Mouse (Mus musculus): Measurements from ENCODE around the gene Zup1.
"Not testable (repeated sequence)": the region's sequence is repeated elsewhere in the genome, so short reads cannot be mapped to it uniquely, and the experiment has no call there.

The Zup1 gene

GRCm38 (mm10) chr10:33950803-33951583, at the start of gene Zup1:
Zup1 (minus strand) TSS chr10:33951269.
- in situ Hi-C loops (cut with MseI, MboI) = no loop called here

DNA sequence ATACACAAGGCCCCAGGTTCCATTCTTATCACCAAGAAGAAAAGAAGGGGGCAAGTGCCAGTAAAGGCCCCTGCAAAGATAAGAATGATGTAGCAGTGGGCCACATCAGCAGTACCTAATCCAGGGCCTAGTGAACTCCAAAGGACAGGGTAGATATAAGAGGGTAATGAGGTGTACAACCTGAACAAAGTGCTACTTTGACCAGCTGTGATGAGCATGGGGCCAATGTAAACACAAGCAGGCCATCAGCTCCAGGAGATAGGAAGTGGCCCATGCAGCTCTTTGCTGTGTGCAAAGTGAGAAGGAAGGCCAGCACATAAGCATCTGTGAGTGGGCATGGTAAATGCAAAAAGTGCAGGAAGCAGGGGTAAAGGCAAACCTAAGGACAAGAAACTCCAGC, 47.3 kb upstream of the Zup1 start:
- in situ Hi-C loops (cut with MseI, MboI) = no loop called here

DNA sequence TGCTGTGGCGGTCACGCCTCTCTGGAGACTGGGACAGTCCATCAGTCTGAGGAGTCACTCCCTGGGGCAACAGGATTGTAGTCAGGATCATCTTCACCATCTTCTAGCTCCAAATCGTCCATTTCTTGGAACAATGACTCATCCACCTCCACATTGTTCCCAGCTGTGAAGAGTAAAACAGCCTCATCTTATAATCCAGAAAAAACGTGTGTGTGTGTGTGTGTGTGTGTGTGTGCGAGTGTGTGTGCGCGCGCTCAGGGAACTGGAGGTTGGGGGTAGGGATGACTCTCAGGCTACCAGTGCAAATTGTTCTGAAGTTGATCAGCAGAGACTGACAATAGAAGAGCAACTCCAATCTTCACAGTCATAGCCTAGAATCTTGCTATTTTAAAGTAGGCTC, 45.6 kb upstream of the Zup1 start:
- in situ Hi-C loops (cut with MseI, MboI) = not testable (repeated sequence)

DNA sequence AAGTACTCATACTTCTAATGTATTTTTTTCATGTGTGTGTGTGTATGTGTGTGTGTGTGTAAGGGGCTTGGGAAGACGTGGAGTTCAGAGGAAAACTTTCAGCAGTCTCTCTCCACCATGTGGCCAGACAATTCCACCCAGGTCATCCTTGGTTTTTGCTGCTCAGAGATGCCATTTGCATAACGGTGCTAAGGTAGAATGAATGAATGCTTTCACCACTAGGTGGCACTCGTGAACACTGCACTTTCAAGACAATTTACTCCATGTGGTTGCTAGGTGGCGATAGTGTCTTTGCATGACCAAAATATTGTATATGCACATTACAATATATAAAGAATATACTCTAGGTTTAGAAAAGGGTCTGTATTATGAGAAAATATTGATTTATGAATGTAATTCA, 35.7 kb upstream of the Zup1 start:
- in situ Hi-C loops (cut with MseI, MboI) = no loop called here

GRCm38 (mm10) chr10:33974781-33975494, 23.9 kb upstream of the Zup1 start:
- in situ Hi-C loops (cut with MseI, MboI) = no loop called here

DNA sequence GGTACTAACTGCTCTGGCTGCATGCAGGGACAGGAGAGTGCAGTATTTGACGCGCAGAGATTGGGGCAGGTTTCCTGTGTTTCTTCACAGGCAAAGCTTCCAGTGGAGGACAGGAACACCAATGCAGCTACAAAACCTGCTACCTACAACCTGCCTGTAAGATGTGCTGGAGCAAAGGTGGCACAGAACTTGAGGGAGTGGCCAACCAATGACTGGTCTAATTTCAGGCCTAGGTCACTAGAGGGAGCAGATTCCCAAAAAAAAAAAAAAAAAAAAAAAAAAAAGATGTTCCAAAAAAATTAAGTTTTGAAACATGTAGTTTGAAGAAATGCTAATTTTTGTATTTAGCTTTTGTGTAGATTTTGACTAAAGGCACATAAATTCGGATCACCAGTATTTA, 1.4 kb upstream of the Zup1 start:
- in situ Hi-C loops (cut with MseI, MboI) = no loop called here

GRCm38 (mm10) chr10:33946336-33946735, 4.7 kb downstream of the Zup1 start:
- in situ Hi-C loops (cut with MseI, MboI) = no loop called here

DNA sequence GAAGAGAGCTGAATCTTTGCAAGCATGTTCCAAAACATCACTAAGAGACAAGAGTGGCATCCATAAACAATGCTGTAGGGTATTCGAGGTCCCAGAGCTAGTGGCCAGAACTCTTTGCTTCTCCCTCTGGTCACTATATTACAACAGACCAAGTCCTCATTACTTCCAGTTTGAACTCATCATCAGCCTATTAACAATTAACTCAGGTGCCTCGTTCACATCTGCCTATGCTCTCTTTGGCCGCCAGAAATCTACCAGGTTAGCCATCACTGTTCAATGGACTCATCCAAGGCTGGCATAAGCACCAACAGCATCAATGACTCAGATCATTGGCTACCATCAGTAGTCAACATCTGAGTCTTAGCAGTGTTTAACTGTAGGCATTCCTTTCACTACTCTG, 5.7 kb downstream of the Zup1 start:
- in situ Hi-C loops (cut with MseI, MboI) = no loop called here

GRCm38 (mm10) chr10:33940702-33941101, 10.4 kb downstream of the Zup1 start:
- in situ Hi-C loops (cut with MseI, MboI) = no loop called here

DNA sequence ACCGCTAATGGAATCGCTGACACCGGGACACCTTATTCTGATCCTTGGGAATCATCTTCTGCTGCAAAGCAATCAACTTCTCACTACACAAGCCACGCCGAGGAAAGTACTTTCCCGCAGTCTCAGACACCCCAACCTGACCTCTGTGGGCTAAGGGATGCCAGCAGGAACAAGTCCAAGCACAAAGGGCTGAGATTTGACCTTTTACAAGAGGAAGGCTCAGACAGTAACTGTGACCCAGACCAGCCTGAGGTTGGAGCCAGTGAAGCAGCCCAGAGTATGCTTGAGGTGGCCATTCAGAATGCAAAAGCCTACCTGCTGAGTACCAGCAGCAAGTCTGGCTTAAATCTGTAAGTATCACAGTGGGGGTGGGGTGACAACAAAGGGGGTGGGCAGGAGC, 45.6 kb downstream of the Zup1 start:
- in situ Hi-C loops (cut with MseI, MboI) = no loop called here

DNA sequence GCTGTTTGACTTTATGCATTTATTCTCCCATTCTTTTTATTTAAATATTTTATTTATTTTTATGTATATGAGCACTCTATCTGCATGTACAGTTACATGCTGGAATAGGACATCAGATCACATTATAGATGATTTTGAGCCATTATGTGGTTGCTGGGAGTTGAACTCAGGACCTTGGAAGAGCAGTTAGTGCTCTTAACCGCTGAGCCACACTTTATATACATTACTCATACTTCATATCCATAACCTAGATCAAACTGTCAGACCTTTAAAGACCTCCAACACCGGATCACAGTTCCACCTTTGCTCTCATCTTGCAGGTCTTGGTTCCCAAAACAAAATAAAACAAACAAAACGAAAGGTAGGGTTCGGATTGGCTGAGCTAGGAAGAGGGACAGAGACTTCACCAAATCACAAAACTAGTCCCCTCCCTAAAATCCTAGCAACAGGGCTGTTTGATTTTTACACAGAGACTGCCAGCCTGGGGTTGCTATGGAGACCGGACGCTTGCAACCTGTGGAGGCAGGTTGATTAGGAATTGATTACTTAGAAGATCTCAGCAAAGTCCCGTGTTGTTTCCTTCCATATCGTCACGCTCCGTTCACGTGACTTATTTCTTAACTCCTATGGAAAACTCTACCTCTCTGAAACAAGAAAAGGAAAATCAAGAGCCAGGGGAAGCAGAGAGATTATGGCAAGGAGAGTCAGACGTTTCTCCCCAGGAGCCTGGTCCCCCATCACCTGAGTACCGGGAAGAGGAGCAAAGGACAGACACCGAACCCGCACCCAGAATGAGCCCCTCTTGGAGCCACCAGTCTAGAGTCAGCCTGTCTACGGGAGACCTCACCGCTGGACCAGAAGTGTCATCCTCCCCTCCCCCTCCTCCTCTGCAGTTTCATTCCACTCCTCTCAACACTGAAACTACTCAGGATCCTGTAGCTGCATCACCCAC, 46.3 kb downstream of the Zup1 start, which contains the start of gene Rsph4a:
Gene Rsph4a, plus strand, starts transcription at position 582 of the 952 bp plus-strand sequence.
- in situ Hi-C loops (cut with MseI, MboI) = no loop called here

GRCm38 (mm10) chr10:33901520-33901919, 49.5 kb downstream of the Zup1 start:
- in situ Hi-C loops (cut with MseI, MboI) = not testable (repeated sequence)

GRCm38 (mm10) chr10:33882411-33882810, 68.7 kb downstream of the Zup1 start:
- in situ Hi-C loops (cut with MseI, MboI) = not testable (repeated sequence)

DNA sequence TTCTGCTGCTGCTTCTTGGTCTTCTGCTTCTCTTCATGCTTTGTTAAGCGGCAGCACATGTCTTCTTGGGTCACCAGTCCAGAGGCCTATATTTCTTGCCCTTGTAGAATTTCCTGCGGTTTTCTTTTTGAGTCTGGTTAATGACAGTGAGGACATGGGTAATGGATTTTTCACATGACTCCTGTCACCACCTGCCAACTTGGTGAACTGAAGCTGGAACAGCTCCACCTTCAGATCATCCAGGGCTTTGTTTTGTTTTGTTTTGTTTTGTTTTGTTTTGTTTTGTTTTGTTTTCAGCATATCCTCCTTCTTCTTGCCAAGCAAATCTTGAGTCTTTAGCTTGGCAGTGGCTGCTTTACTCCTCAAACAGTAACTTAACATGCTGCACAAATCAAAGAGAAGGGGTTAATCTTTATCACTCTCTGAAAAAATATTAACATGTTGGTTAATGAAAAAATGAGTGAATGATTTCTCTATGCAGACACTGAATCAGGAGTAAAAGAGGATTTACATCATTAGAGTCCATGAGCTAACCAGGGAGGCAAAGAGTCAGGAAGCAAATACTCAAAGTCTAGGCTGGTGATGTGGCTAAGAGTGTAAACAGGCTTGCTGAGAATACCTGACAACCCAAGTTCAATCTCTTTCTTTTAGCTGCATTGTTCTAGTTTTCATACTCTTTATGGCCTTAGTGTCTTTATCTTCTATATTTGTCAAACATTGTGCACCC, 78.2 kb downstream of the Zup1 start:
- in situ Hi-C loops (cut with MseI, MboI) = loop anchor here (5.0 kb wide), 1 partner anchor 346 kb away; no protein-coding TSS in a partner anchor

DNA sequence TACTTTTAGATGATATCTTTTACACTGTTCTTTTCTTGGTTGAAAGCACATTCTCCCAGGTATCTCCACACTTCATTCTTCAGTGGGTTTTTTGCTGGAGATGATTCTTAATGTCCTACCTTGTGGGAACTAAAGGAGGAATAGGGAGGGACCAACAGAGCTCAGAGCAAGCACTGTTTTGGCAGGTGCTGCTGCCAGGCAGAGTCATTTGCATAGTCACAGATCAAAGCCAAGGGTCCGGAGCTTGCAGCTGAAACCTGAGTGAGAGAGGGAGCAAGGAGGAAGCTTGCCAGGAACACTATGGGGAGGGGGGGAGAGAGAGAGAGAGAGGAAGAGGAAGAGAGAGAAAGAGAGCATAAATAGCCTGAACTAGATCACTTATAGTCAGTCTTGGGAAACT, 80.6 kb downstream of the Zup1 start:
- in situ Hi-C loops (cut with MseI, MboI) = loop anchor here (5.0 kb wide), 1 partner anchor 343 kb away; no protein-coding TSS in a partner anchor

Data from mouse trophoblast stem cell (cell line).